Mouse (Mus musculus) spleen, adult 12 weeks (tissue): ENCODE results near the gene Samd13.

Source experiments
- DNase-seq: peaks from one replicate; pipeline ENCODE4 v3.0.0; 2022; ENCODE audit warnings: low spot score

Gene Samd13

DNA sequence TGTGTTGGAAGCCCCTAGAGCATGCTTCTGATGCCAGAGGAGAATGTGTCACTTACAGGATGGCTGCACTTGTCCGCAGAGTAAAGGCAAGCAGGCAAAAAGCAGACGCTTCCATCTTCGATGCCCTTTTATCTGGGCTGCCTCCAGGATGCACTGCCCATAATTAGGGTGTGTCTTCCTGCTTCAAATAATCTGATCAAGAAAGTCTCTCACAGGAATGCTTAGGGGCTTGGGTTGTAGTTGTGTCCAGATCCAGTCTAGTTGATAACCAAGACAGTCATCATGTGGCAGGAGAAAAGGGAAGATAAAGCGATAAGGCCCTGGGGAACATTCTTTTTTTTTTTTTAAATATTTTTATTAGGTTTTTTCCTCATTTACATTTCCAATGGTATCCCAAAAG, 69.9 kb downstream of the Samd13 start, which contains the start of gene Dnase2b:
Gene Dnase2b (minus strand): TSS at position 101 of the 400 bp plus-strand sequence.
- no peak for DNase-seq

DNA sequence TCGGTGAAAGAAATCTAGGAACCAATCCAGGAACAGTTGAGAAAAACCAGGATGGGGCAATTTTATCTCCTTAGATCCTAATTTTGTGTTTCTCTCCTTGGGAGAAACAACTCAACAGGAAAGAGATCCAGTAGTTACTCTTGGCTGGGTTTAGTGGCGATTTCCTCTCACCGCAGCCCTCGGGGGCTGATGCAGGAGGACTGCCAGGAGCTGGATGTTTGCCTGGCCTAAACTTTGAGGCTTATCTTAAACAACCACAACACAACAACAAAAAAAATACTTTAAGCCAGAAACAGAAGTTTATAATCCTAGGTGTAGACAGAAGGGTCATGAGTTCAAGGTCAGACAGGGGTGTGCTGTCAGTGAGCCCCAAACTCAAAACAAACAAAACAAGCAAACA, 73.6 kb downstream of the Samd13 start:
- DNase-seq: no peak

- no peak for DNase-seq
These were observed 74.1 kb downstream of the Samd13 start for GRCm38 (mm10) chr3:146611261-146611660.

DNA sequence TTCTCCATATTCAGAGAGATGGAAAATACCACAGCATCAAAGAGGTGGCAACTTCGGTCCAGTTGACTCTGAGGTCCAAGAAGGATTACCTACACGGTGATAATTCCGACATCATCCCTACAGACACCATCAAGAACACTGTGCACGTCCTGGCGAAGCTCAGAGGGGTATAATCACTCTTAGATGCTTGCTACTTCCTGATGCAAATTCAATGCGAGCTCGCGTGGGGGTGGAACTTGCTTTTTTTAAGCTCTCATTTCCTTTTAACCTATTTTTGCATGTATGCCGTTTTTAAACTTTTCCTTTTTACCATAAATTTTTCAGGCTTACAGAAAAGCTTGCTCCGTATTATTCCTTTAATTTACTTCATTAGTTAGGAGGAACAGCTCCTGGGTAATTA, 75.1 kb downstream of the Samd13 start:
- no peak for DNase-seq

- DNase-seq: no peak
These were observed 78.0 kb downstream of the Samd13 start for GRCm38 (mm10) chr3:146607368-146607767.

DNA sequence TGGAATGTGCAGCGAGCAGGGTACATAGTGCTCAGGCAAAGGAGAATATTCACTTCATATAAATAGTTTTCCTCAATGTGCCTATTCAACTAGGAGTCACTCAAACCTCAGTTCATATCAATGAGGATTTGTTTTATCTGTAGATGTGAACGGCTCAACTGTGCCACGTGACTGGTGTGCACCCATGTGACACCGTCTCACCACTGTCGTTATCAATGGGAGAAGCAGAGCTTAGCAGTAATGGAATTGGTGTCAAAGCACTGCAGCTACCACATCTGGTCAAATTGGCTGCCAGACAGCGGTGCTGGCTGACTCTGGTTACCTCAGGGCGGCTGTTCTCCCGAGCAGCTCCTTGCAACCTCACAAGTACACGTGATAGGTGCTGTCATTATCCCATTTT, 80.7 kb downstream of the Samd13 start:
- no peak for DNase-seq

DNA sequence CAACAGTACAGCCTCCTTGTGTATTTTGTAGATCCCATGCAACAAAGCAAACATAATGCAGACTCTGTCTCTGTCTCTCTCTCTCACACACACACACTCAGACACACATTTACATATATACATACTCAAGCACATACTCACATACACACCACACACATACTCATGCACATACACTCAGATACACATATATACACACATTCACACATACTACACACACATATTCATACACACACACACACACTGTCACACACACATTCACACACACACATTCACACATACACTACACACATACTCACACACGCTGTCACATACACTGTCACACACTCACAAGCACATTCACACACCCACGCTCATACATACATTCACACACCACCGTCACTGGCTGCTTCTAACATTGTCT, 82.9 kb downstream of the Samd13 start:
- DNase-seq: no peak

DNA sequence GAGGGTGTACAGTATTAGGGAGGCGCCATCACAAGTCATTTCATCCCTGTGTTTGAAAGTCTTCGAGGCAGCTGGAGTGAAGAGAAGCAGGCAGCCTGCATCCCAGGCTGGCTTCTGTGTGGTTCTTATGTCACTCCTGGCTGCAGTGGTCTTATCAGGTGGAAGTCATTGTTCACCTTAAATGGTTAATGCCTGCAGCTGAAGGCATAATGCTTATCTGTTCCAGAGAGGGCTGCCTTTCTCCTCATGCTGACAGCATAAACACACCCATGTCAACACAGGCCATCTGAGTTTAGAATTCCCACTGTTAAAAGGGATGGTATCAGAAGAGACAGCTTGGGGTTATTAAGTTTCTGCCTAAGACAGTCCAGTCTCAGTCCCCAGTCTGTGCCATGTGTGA, 84.2 kb downstream of the Samd13 start:
- no peak for DNase-seq

DNA sequence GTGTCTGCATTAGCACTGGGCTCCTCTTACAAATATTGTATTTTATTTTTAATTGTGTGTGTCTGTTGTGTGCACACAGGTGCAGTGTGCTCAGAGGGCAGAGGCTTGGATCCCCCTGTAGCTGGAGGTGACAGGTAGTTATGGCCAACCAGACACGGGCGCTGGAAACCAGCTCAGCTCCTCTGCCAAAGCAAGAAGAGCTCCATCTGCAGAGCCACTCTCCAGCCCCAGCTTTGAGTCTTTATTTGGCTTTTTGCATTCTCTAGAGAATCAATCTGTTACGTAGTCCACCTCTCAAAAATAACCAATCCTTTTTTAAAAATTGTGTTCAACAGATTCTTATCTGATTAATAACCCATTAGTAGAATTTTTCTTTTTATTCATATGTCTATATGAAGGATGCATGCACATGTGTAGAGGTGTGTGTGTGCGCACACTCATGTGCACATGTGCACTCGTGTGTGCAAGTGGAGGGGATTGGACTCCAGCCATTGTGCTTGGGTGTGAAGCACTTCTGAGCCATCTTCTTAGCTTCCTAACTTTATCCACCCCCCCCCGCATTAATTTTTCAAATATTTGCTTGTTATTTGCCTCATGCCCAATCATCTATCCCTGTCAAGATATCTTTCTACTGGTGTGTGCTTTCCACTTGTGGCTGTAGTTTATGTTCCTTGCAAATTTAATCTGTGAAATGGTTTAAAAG, 86.0 kb downstream of the Samd13 start:
- DNase-seq: no peak

DNA sequence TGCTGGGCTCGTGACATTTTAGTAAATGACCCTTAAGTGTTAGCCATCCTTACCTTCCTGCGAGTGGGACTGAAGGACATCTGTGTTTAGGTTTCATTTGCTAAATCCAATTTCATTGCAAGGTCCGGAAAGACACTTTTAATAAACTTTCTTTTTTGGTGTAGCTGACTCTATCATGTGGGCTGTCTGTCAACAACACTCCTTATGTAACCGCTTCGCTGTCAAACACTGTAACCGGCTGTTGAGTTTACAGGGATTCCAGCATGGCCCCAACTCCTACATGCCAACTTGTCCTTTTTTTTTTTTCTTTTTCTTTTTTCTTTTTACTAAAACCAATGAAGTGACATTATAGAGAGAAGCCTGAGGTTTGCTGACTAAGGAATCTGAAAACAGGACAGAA, 87.0 kb downstream of the Samd13 start:
- DNase-seq: no peak

DNA sequence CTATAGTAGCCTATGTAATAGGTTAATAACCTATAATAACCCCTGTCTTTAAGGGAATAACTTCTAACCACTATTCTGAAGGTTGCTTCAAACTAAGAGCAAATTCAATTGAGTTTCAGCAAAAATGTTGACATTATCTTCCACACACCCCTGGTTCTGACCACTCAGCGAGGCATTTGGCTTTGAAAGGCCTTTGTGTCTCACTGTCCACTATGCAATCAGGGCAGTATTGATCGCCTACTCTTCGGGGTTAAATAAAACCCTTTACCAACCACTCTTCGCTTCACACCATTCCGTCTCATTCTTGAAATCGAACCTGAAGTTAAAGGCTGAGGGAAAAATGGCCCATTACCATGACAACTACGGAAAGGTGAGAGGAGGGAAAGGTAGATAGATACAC, 88.5 kb downstream of the Samd13 start:
- no peak for DNase-seq

GRCm38 (mm10) chr3:146596387-146596786, 89.0 kb downstream of the Samd13 start:
- DNase-seq: no peak

DNA sequence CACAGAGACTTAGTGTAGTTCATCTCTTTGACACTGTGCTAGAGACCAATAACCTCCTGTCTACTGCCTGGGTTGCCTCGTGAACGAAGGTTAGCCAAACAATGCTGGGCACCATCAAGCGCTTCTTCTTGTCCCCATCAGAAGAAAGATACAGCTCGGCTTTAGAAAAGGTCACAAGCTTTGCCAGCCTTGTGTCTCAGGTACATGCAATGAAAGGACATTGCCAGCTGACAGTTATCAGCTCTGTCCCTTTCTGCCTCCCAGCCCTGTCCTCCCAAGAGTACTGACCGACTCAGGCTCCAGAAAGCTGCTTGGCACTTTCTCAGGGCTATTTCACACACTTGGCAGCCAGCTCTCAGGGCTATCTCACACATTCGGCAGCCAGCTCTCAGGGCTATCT, 90.0 kb downstream of the Samd13 start:
- DNase-seq: no peak
